Mouse (Mus musculus) hindbrain, embryonic 16.5 days (tissue): ENCODE measurements around the gene Gmps. TPM values are rescaled to one million over a fixed set of nuclear protein-coding genes. Genes with fewer than 3 reads are reported as not detected.

Experiments used
- ATAC-seq: fragments of 200-750 bp; cut with Nextera tagmentation; 2 replicates; pipeline ENCODE4 v1.8.0; 2017; ENCODE audit warnings: moderate TSS enrichment, moderate library complexity
- H3K27ac ChIP-seq: fragments of 300-500 bp; sonication (generic); 2 replicates; pipeline ENCODE4 v1.5.1; 2014; ENCODE audit warnings: low read depth, mild to moderate bottlenecking, control low read depth, low read length, moderate library complexity
- H3K27me3 ChIP-seq: fragments of 300-500 bp; sonication (generic); replicated peaks from 2 replicates; pipeline ENCODE4 v1.6.1; 2014; ENCODE audit warnings: low read length; ENCODE audit not compliant: control insufficient read depth, insufficient read depth
- H3K36me3 ChIP-seq: fragments of 300-500 bp; sonication (generic); 2 replicates; pipeline ENCODE4 v1.6.1; 2014; ENCODE audit warnings: mild to moderate bottlenecking, low read length, moderate library complexity, mixed read lengths; ENCODE audit not compliant: control insufficient read depth, insufficient read depth
- H3K4me1 ChIP-seq: fragments of 300-500 bp; sonication (generic); 2 replicates; pipeline ENCODE4 v1.6.1; 2014; ENCODE audit warnings: low read depth, low read length; ENCODE audit not compliant: control insufficient read depth, insufficient read depth
- H3K4me2 ChIP-seq: fragments of 300-500 bp; sonication (generic); 2 replicates; pipeline ENCODE4 v1.6.1; 2014; ENCODE audit warnings: mild to moderate bottlenecking, low read length, control low read depth, moderate library complexity
- H3K4me3 ChIP-seq: fragments of 300-500 bp; sonication (generic); 2 replicates; pipeline ENCODE4 v1.5.1; 2014; ENCODE audit warnings: mild to moderate bottlenecking, low read length, control low read depth, moderate library complexity
- H3K9ac ChIP-seq: fragments of 300-500 bp; sonication (generic); 2 replicates; pipeline ENCODE4 v1.6.1; 2014; ENCODE audit warnings: low read depth, mild to moderate bottlenecking, control low read depth, low read length, moderate library complexity
- H3K9me3 ChIP-seq: fragments of 300-500 bp; sonication (generic); 2 replicates; pipeline ENCODE4 v1.6.1; 2014; ENCODE audit warnings: mild to moderate bottlenecking, low read length, moderate library complexity; ENCODE audit not compliant: control insufficient read depth
- WGBS: fragments of 180-500 bp; shearing (Covaris S2); extraction: QIAGEN DNeasy Blood & Tissue Kit; methylation state at CpG from one replicate; pipeline ENCODE4 v1.1.7; 2014; 5-methylcytosine and 5-hydroxymethylcytosine counted together
- polyA plus RNA-seq: library from polyadenylated mRNA; unstranded; fragments of >200 nt; fragmentation: Nextera tagmentation; extraction: Ambion mirVana; gene quantifications from 2 replicates; pipeline ENCODE4 v1.2.1, GENCODE M21; 2015

The Gmps gene
- polyA plus RNA-seq, 1 experiment from 2014 or later = 39.9 TPM

DNA sequence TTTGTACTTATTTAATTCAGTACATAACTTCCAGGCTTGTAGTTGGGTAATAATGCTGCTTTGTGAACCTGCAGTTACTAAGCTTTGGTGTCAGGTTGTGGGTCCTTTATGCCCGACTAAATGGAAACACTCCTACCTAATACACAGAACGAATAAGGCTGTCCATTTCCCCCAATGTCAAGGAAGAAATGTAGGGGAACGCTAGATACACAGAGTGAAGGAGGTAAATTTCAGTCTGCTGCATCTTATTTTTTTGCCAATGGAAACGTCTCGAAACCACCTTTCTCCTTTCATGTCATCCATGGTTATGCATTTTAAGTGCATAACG lies 11.0 kb upstream of the Gmps start:
- Histone ChIP-seq H3K27ac (peak overlapping the region; percentile 90), H3K4me3 (peak overlapping the region; percentile 69), H3K9ac (no peak overlapping the region), H3K27me3 (no peaks in the 10 kb centered on the region; the same call in 1 of the 2 replicates), H3K4me2 (peak overlapping the region; percentile 86), H3K36me3 (no peaks in the 10 kb centered on the region), H3K9me3 (no peaks in the 10 kb centered on the region), H3K4me1 (peaks cover 17% of the 10 kb centered on the region)
- 79% methylated on average over 6 of the region's 6 CpGs for WGBS
- no peak; the same call in 1 of the 2 replicates for ATAC-seq

DNA sequence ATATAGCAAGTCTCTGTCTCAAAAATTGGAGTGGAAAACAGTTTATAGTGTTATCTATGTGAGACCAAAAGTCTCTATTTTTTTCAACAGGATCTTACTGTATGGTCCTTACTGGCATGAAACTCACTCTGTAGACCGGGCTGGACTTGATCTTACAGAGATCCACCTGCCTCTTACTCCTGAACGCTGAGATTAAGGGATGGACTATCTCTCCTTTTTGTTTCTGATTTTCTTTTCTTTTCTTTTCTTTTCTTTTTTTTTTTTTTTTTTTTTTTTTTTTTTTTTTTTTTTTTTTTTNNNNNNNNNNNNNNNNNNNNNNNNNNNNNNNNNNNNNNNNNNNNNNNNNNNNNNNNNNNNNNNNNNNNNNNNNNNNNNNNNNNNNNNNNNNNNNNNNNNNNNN lies 10.0 kb upstream of the Gmps start:
- H3K27ac ChIP-seq = no peak overlapping the region
- no peaks in the 10 kb centered on the region for H3K9me3 ChIP-seq
- H3K9ac ChIP-seq = no peak overlapping the region
- H3K4me1 ChIP-seq = peaks cover 16% of the 10 kb centered on the region
- no peaks in the 10 kb centered on the region; the same call in 1 of the 2 replicates for H3K27me3 ChIP-seq
- ATAC-seq = no peak
- no peak overlapping the region for H3K4me2 ChIP-seq
- WGBS = 74% methylated on average over 2 of the region's 2 CpGs
- no peaks in the 10 kb centered on the region for H3K36me3 ChIP-seq
- no peak overlapping the region for H3K4me3 ChIP-seq

DNA sequence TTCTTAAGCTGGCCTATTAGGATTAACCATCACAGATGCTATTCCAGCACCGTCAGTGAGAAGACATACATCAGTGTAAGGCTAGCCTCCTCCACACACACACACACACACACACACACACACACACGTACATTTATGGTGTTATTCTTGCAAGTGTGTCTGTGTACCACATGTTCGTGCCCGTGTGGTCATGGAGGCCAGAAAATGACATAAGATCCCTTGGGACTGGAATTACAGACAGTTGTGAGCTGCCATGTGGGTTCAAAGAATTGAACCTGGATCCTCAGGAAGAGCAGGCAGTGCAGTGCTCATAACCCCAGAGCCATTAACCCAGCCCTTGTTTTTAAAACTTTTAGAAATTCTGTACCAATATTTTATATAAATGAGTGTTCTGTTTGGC lies 2.0 kb downstream of the Gmps start:
- no peak overlapping the region for H3K27ac ChIP-seq
- ATAC-seq = no peak
- no peak overlapping the region for H3K4me2 ChIP-seq
- no peaks in the 10 kb centered on the region for H3K27me3 ChIP-seq
- peaks cover 15% of the 10 kb centered on the region for H3K4me1 ChIP-seq
- 64% methylated on average over 4 of the region's 4 CpGs for WGBS
- no peaks in the 10 kb centered on the region for H3K9me3 ChIP-seq
- peaks cover 12% of the 10 kb centered on the region; the same call in 1 of the 2 replicates for H3K36me3 ChIP-seq
- H3K4me3 ChIP-seq = no peak overlapping the region
- H3K9ac ChIP-seq = no peak overlapping the region

- Histone ChIP-seq H3K4me1 (no peaks in the 10 kb centered on the region), H3K4me2 (no peak overlapping the region), H3K27me3 (no peaks in the 10 kb centered on the region), H3K9me3 (no peaks in the 10 kb centered on the region), H3K9ac (no peak overlapping the region), H3K4me3 (no peak overlapping the region), H3K27ac (no peak overlapping the region), H3K36me3 (peaks cover 26% of the 10 kb centered on the region)
- ATAC-seq = no peak
- WGBS = 91% methylated on average over 1 of the region's 1 CpGs
These were observed 10.8 kb downstream of the Gmps start for GRCm38 (mm10) chr3:63986656-63987055.

DNA sequence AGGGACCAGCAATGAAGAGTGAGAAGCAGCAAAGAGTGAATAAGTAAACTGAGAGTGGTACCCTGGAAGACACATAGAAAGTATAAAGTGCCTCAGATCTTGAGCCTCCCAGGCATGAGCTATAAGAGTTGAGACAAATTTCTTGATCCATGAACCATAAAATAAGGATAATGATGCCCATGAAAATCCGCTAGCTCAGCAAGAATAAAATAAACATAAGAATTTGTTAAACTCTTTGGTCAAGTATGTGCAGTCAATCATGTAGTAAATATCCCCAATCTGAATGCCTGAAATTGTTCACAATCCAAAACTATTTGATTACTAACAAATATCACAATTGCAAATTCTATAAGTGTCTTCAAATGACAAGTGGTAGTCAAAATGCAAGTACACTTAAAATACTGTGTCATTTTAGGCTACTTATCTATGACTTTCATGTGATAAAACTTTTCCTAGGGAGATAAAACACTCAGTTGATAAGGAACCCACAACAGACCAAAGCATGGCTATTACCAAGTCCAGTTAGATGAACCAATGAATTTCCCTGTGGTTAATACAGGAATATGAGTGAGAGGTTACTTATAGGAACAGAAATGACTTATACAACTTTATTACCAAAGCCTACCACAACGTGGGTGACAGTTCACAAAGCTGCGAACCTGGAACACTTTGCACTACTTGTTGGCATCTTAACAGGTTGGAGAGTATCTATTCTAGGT lies 13.0 kb downstream of the Gmps start:
- Histone ChIP-seq H3K36me3 (peaks cover 26% of the 10 kb centered on the region), H3K4me2 (no peak overlapping the region), H3K9me3 (no peaks in the 10 kb centered on the region), H3K4me3 (no peak overlapping the region), H3K9ac (no peak overlapping the region), H3K27ac (no peak overlapping the region), H3K4me1 (no peaks in the 10 kb centered on the region), H3K27me3 (no peaks in the 10 kb centered on the region)
- 93% methylated on average over 3 of the region's 3 CpGs for WGBS
- ATAC-seq = no peak

DNA sequence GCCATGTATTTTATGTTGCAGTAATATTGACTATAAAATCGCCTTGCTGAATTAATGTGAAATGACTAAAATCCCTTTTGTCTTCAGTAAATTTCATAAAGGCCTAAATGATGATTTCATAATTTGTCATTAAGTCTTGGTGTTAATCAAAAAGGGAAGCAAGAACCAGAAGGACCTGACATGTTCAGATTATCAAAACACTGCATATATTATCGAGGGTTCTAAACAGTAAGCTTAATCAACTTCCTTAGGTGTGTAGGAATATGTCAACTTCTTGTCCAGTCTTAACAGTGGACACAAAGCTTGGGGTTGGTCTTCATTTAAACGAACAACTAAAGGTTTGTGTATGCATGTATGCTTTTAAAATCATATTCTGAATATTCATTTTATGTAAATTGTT lies 45.5 kb downstream of the Gmps start:
- Histone ChIP-seq H3K4me1 (no peaks in the 10 kb centered on the region), H3K27me3 (no peaks in the 10 kb centered on the region), H3K9me3 (no peaks in the 10 kb centered on the region), H3K4me3 (no peak overlapping the region), H3K9ac (no peak overlapping the region), H3K4me2 (no peak overlapping the region), H3K36me3 (0 out of 2 replicates have a peak, but pooled peaks cover 3% of the 10 kb centered on the region), H3K27ac (no peak overlapping the region)
- ATAC-seq = no peak
- WGBS = 93% methylated on average over 3 of the region's 3 CpGs

DNA sequence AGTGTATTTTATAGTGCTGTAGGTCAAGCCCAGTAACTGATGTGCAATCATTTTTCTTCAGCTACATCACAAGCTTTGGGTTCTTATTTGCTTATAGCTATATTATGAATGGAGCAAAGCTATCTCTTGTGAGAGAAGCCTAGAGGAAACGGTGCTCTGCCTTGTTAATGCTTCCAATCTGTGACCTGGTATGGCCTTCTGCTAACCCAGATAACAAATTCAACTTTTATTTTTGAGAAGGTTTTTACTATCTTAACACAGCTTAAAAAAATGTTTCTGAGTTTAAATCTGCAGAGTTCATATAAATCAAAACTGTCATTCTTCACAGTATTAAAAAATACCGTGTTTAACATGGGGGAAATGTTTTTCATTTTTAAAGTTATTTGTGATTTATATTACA lies 46.0 kb downstream of the Gmps start:
- H3K27ac ChIP-seq = no peak overlapping the region
- WGBS = 91% methylated on average over 2 of the region's 2 CpGs
- no peaks in the 10 kb centered on the region for H3K9me3 ChIP-seq
- no peaks in the 10 kb centered on the region for H3K27me3 ChIP-seq
- ATAC-seq = no peak
- H3K4me3 ChIP-seq = no peak overlapping the region
- H3K4me1 ChIP-seq = no peaks in the 10 kb centered on the region
- no peaks in the 10 kb centered on the region for H3K36me3 ChIP-seq
- H3K4me2 ChIP-seq = no peak overlapping the region
- H3K9ac ChIP-seq = no peak overlapping the region

- no peaks in the 10 kb centered on the region for H3K4me1 ChIP-seq
- H3K27ac ChIP-seq = no peak overlapping the region
- H3K27me3 ChIP-seq = no peaks in the 10 kb centered on the region
- no peak for ATAC-seq
- 98% methylated on average over 4 of the region's 4 CpGs for WGBS
- no peaks in the 10 kb centered on the region for H3K9me3 ChIP-seq
- no peak overlapping the region for H3K4me2 ChIP-seq
- H3K36me3 ChIP-seq = no peaks in the 10 kb centered on the region
- H3K9ac ChIP-seq = no peak overlapping the region
- no peak overlapping the region for H3K4me3 ChIP-seq
These were observed 53.9 kb downstream of the Gmps start for GRCm38 (mm10) chr3:64029846-64030245.

DNA sequence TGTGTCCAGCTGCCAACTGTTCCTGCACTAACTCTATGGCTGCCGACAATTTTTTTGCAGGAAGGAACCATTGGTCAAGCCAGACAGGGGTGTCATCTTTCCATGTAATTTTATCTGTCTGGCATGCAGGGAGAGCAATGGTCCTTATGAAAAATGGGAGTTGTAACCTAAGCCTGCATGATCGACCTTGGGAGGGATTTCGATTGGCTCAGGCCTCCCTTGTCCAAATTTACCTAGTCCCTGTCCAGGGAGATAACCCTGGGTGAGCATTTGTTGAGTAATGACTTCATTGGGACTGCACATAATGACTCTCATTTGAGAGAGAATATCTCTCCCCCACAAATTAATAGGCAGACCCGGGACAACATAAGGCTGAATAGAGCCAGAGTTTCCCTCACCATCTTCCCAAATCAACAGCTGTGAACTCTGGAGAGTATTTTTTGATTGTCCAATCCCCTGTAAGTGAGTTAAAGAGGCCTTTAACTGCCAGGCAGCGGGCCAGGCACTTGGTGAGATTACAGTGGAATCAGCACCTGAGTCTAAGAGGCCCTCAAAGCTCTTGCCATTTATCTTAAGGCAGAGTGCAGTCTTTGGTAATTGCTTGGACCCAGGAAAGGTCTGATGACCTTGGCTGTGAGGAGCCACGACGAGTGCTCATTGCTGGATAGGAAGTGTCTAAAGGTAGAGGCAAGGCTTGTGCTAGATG lies 62.4 kb downstream of the Gmps start:
- no peaks in the 10 kb centered on the region for H3K36me3 ChIP-seq
- no peaks in the 10 kb centered on the region for H3K4me1 ChIP-seq
- ATAC-seq = no peak
- no peaks in the 10 kb centered on the region for H3K9me3 ChIP-seq
- WGBS = 77% methylated on average over 7 of the region's 7 CpGs
- no peak overlapping the region for H3K4me2 ChIP-seq
- no peak overlapping the region for H3K27ac ChIP-seq
- no peak overlapping the region for H3K9ac ChIP-seq
- H3K4me3 ChIP-seq = no peak overlapping the region
- H3K27me3 ChIP-seq = no peaks in the 10 kb centered on the region
